Mouse (Mus musculus) ES-E14 (cell line): Measurements from ENCODE around the gene Gdpgp1.

Source experiments
- MAFK ChIP-seq: IDR thresholded peaks from 2 replicates; pipeline ENCODE4 v1.6.1; 2014; ENCODE audit warnings: mild to moderate bottlenecking, low read depth, low read length, inconsistent platforms; ENCODE audit not compliant: insufficient read depth
- ZC3H11A ChIP-seq: IDR thresholded peaks from 2 replicates; pipeline ENCODE4 v1.6.1; 2012; ENCODE audit warnings: low read depth, mild to moderate bottlenecking, inconsistent platforms, low read length, borderline replicate concordance
- ZNF384 ChIP-seq: IDR thresholded peaks from 2 replicates; pipeline ENCODE4 v1.6.1; 2012; ENCODE audit warnings: low read depth, low read length, inconsistent platforms

- TF ChIP-seq ZNF384 (no peak), ZC3H11A (no peak), MAFK (peak; percentile 95)
Measured at GRCm38 (mm10) chr7:80188579-80189125, 44.0 kb upstream of the Gdpgp1 start.
